Mouse (Mus musculus): ENCODE data around the gene Fsip1. TPM values are rescaled to one million over a fixed set of nuclear protein-coding genes. Genes with fewer than 3 reads are reported as not detected.

Gene Fsip1
- polyA plus RNA-seq, 1 experiment from 2014 or later = 1.0 TPM

GRCm38 (mm10) chr2:118139261-118139660, 117.5 kb downstream of the Fsip1 start:
- DNase-seq (ENCODE audit: low spot score) (peak; percentile 83), ATAC-seq (ENCODE audit: low read depth) (no peak)
- Histone ChIP-seq H3K4me3 (ENCODE audit: low read depth, low read length) (no peak overlapping the region), H3K36me3 (ENCODE audit: control insufficient read depth, insufficient read depth, low read length) (no peaks in the 10 kb centered on the region), H3K9ac (ENCODE audit: low read depth, low read length) (no peak overlapping the region), H3K27ac (replicated peaks; ENCODE audit: low read depth, low read length) (no peak overlapping the region), H3K4me1 (ENCODE audit: control insufficient read depth, insufficient read depth, low read length) (no peaks in the 10 kb centered on the region), H3K9me3 (ENCODE audit: control insufficient read depth, low read length) (no peaks in the 10 kb centered on the region), H3K27me3 (replicated peaks; ENCODE audit: control insufficient read depth, insufficient read depth, low read length) (no peaks in the 10 kb centered on the region), H3K4me2 (ENCODE audit: low read depth, low read length) (no peak overlapping the region)
- WGBS = 60% methylated on average over 6 of the region's 6 CpGs

DNA sequence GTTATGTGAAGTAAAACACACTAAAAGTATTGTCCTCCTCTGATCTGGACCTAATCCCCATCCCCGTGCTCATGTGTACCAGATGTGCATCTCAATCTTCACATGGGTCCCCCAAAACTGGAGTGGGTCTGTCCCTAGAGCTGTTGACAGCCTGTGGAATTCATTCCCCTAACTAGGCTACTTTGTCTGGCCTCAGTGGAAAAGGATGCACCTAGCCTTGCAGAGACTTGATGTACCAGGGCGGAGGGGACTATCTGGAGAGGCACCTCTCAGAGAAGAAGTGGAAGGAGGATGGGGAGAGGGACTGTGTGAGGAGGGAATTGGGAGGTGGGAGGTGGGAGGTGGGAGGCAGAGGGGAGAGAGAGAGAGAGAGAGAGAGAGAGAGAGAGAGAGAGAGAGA, 119.0 kb downstream of the Fsip1 start:
- H3K9ac ChIP-seq (ENCODE audit: low read depth, low read length) = no peak overlapping the region
- no peak for DNase-seq (ENCODE audit: low spot score)
- ATAC-seq (ENCODE audit: low read depth) = no peak
- no peaks in the 10 kb centered on the region for H3K9me3 ChIP-seq (ENCODE audit: control insufficient read depth, low read length)
- no peaks in the 10 kb centered on the region for H3K27me3 ChIP-seq (replicated peaks; ENCODE audit: control insufficient read depth, insufficient read depth, low read length)
- H3K4me2 ChIP-seq (ENCODE audit: low read depth, low read length) = no peak overlapping the region
- H3K36me3 ChIP-seq (ENCODE audit: control insufficient read depth, insufficient read depth, low read length) = no peaks in the 10 kb centered on the region
- no peak overlapping the region for H3K4me3 ChIP-seq (ENCODE audit: low read depth, low read length)
- no peak overlapping the region for H3K27ac ChIP-seq (replicated peaks; ENCODE audit: low read depth, low read length)
- no peaks in the 10 kb centered on the region for H3K4me1 ChIP-seq (ENCODE audit: control insufficient read depth, insufficient read depth, low read length)
- WGBS = 82% methylated on average over 2 of the region's 2 CpGs

- no peak overlapping the region for H3K4me2 ChIP-seq (ENCODE audit: low read depth, low read length)
- H3K4me1 ChIP-seq (ENCODE audit: control insufficient read depth, insufficient read depth, low read length) = no peaks in the 10 kb centered on the region
- H3K4me3 ChIP-seq (ENCODE audit: low read depth, low read length) = no peak overlapping the region
- no peaks in the 10 kb centered on the region for H3K36me3 ChIP-seq (ENCODE audit: control insufficient read depth, insufficient read depth, low read length)
- H3K9me3 ChIP-seq (ENCODE audit: control insufficient read depth, low read length) = no peaks in the 10 kb centered on the region
- no peaks in the 10 kb centered on the region for H3K27me3 ChIP-seq (replicated peaks; ENCODE audit: control insufficient read depth, insufficient read depth, low read length)
- no peak overlapping the region for H3K27ac ChIP-seq (replicated peaks; ENCODE audit: low read depth, low read length)
- no peak overlapping the region for H3K9ac ChIP-seq (ENCODE audit: low read depth, low read length)
- WGBS = 82% methylated on average over 9 of the region's 9 CpGs
- ATAC-seq (ENCODE audit: low read depth) = no peak
- no peak for DNase-seq (ENCODE audit: low spot score)
These were observed 119.7 kb downstream of the Fsip1 start for GRCm38 (mm10) chr2:118137071-118137470.

DNA sequence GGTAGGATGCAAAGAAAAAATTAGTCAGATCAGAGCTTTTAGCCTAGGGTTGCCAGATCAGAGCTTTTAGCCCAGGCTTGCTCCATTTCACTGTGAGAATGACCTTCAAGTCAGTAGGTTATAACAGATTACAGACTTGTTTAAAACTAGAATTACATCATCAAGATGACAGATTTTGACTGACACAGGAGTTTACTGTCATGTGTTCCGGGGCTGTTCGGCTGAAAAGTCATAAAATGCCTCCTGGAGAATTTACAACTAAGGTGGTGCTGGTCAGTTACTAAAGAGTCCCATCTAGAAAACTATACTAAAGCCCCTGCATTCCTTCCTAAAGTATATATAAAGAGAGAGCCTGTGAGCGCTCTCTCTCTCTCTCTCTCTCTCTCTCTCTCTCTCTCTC, 128.5 kb downstream of the Fsip1 start:
- DNase-seq (ENCODE audit: low spot score) (no peak), ATAC-seq (ENCODE audit: low read depth) (no peak)
- H3K27me3 ChIP-seq (replicated peaks; ENCODE audit: control insufficient read depth, insufficient read depth, low read length) = no peaks in the 10 kb centered on the region
- H3K4me1 ChIP-seq (ENCODE audit: control insufficient read depth, insufficient read depth, low read length) = no peaks in the 10 kb centered on the region
- H3K9me3 ChIP-seq (ENCODE audit: control insufficient read depth, low read length) = no peaks in the 10 kb centered on the region
- H3K9ac ChIP-seq (ENCODE audit: low read depth, low read length) = no peak overlapping the region
- H3K4me3 ChIP-seq (ENCODE audit: low read depth, low read length) = no peak overlapping the region
- H3K36me3 ChIP-seq (ENCODE audit: control insufficient read depth, insufficient read depth, low read length) = peaks cover 31% of the 10 kb centered on the region
- WGBS = 65% methylated on average over 3 of the region's 3 CpGs
- H3K27ac ChIP-seq (replicated peaks; ENCODE audit: low read depth, low read length) = no peak overlapping the region
- no peak overlapping the region for H3K4me2 ChIP-seq (ENCODE audit: low read depth, low read length)

- no peaks in the 10 kb centered on the region for H3K27me3 ChIP-seq (replicated peaks; ENCODE audit: control insufficient read depth, insufficient read depth, low read length)
- no peaks in the 10 kb centered on the region for H3K4me1 ChIP-seq (ENCODE audit: control insufficient read depth, insufficient read depth, low read length)
- no peak overlapping the region for H3K4me3 ChIP-seq (ENCODE audit: low read depth, low read length)
- no peak for ATAC-seq (ENCODE audit: low read depth)
- no peak for DNase-seq (ENCODE audit: low spot score)
- WGBS = 86% methylated on average over 5 of the region's 5 CpGs
- H3K9me3 ChIP-seq (ENCODE audit: control insufficient read depth, low read length) = no peaks in the 10 kb centered on the region
- no peak overlapping the region for H3K4me2 ChIP-seq (ENCODE audit: low read depth, low read length)
- peaks cover 37% of the 10 kb centered on the region for H3K36me3 ChIP-seq (ENCODE audit: control insufficient read depth, insufficient read depth, low read length)
- no peak overlapping the region for H3K27ac ChIP-seq (replicated peaks; ENCODE audit: low read depth, low read length)
- H3K9ac ChIP-seq (ENCODE audit: low read depth, low read length) = no peak overlapping the region
These were observed 129.1 kb downstream of the Fsip1 start for GRCm38 (mm10) chr2:118127516-118128288.

- H3K4me2 ChIP-seq (ENCODE audit: low read depth, low read length) = no peak overlapping the region
These were observed 130.8 kb downstream of the Fsip1 start for GRCm38 (mm10) chr2:118125943-118126470.

DNA sequence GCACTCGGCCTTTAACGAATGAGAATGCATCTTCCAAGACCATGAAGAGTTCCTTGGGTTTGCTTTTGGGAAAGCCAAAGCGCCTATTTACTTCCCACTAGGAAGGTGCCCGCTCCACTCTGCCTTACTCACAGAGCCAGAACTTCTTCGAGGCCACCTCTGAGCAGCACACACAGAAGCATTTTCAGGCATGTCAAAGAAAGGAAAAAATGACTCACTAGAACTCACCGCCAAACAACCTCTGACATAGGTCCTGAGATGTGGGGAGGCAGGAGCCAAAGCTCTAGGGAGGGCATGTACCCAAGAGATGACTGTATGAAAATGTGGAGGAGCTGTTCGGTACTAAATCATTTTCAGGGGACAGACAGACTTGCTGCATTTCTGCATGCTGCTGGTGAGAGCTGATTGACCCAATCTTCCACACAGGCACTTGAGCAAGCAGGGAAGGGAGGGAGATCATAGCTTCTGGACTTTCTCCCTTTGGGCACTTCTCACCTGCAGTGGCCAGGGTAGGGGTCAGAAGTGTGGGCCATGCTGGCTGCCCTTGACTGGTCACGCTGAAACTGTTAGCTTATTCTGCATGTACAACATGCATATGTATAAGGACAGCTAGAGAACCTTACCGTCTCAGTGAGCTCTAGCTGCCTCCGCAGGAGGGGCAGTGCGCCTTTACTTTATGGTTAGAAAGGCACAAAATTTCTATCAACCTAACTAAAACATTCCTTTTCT, 131.4 kb downstream of the Fsip1 start:
- Histone ChIP-seq H3K36me3 (ENCODE audit: control insufficient read depth, insufficient read depth, low read length) (peaks cover 60% of the 10 kb centered on the region), H3K4me2 (ENCODE audit: low read depth, low read length) (no peak overlapping the region), H3K9me3 (ENCODE audit: control insufficient read depth, low read length) (no peaks in the 10 kb centered on the region), H3K27me3 (replicated peaks; ENCODE audit: control insufficient read depth, insufficient read depth, low read length) (no peaks in the 10 kb centered on the region), H3K4me1 (ENCODE audit: control insufficient read depth, insufficient read depth, low read length) (no peaks in the 10 kb centered on the region), H3K27ac (replicated peaks; ENCODE audit: low read depth, low read length) (no peak overlapping the region), H3K4me3 (ENCODE audit: low read depth, low read length) (no peak overlapping the region), H3K9ac (ENCODE audit: low read depth, low read length) (no peak overlapping the region)
- ATAC-seq (ENCODE audit: low read depth) = 0 out of 2 replicates have a peak, but pooled peaks have one; percentile 3
- 75% methylated on average over 11 of the region's 11 CpGs for WGBS
- DNase-seq (ENCODE audit: low spot score) = no peak

More at GRCm38 (mm10) chr2:118125943-118126470, 130.8 kb downstream of the Fsip1 start:
- H3K4me3 ChIP-seq (ENCODE audit: low read depth, low read length) = no peak overlapping the region
- DNase-seq (ENCODE audit: low spot score) (no peak), ATAC-seq (ENCODE audit: low read depth) (no peak)
- 59% methylated on average over 7 of the region's 7 CpGs for WGBS
- no peaks in the 10 kb centered on the region for H3K27me3 ChIP-seq (replicated peaks; ENCODE audit: control insufficient read depth, insufficient read depth, low read length)
- no peak overlapping the region for H3K9ac ChIP-seq (ENCODE audit: low read depth, low read length)
- no peak overlapping the region for H3K27ac ChIP-seq (replicated peaks; ENCODE audit: low read depth, low read length)
- H3K9me3 ChIP-seq (ENCODE audit: control insufficient read depth, low read length) = no peaks in the 10 kb centered on the region
- H3K4me1 ChIP-seq (ENCODE audit: control insufficient read depth, insufficient read depth, low read length) = no peaks in the 10 kb centered on the region
- peaks cover 54% of the 10 kb centered on the region for H3K36me3 ChIP-seq (ENCODE audit: control insufficient read depth, insufficient read depth, low read length)

GRCm38 (mm10) chr2:118124437-118124836, 132.3 kb downstream of the Fsip1 start:
- DNase-seq (ENCODE audit: low spot score) = no peak
- Histone ChIP-seq H3K36me3 (ENCODE audit: control insufficient read depth, insufficient read depth, low read length) (peaks cover 69% of the 10 kb centered on the region), H3K4me3 (ENCODE audit: low read depth, low read length) (no peak overlapping the region)

More at GRCm38 (mm10) chr2:118124437-118124836, 132.3 kb downstream of the Fsip1 start:
- no peaks in the 10 kb centered on the region for H3K27me3 ChIP-seq (replicated peaks; ENCODE audit: control insufficient read depth, insufficient read depth, low read length)
- H3K4me2 ChIP-seq (ENCODE audit: low read depth, low read length) = no peak overlapping the region
- no peak overlapping the region for H3K9ac ChIP-seq (ENCODE audit: low read depth, low read length)
- H3K27ac ChIP-seq (replicated peaks; ENCODE audit: low read depth, low read length) = no peak overlapping the region
- WGBS = 82% methylated on average over 7 of the region's 7 CpGs
- no peaks in the 10 kb centered on the region for H3K9me3 ChIP-seq (ENCODE audit: control insufficient read depth, low read length)
- ATAC-seq (ENCODE audit: low read depth) = no peak
- no peaks in the 10 kb centered on the region for H3K4me1 ChIP-seq (ENCODE audit: control insufficient read depth, insufficient read depth, low read length)

Measured in embryonic facial prominence, embryonic 14.5 days (tissue).